Mouse (Mus musculus): Measurements from ENCODE around the gene Insl6.

Gene Insl6

GRCm38 (mm10) chr19:29287863-29288262 is 37.3 kb downstream of the Insl6 start:
- no peak for DNase-seq (ENCODE audit: low spot score in 2 of 2)

- peak in 1 of 2 experiments; percentile 11 for DNase-seq (ENCODE audit: low spot score in 2 of 2)
Measured at GRCm38 (mm10) chr19:29285451-29285869, 39.7 kb downstream of the Insl6 start.

DNA sequence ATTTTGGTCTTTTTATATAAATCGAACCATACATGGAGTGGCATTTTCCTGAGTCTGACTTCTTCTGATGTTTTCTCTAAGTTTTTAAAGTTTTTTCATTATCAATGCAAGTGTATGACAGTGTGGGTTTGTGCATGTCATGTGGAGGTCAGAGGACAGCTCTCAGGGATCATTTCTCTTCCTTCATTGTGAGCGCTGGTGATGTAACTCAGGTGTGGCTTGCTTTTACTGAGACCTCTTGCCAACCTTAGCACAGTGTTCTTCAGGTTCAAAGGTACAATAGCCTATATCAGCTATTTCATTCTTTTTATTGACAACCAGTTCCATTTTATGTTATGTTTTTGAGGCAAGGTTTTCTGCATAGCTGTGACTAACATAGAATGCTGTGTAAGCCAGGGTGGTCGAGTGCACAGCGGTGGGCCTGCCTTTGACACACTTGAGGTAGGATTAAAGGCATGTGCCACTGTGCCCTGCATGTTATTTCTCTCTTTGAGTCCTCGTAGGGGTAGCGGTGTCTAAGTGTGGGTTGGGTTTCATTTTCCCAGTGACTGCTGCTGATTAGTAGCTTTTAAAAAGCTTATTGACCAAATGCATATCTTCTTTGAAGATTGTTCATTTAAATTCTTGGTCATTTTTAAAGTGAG is 46.1 kb downstream of the Insl6 start:
- no peak for DNase-seq (ENCODE audit: low spot score in 2 of 2)

- no peak for DNase-seq (ENCODE audit: low spot score in 2 of 2)
Measured at GRCm38 (mm10) chr19:29276414-29276813, 48.7 kb downstream of the Insl6 start.

- DNase-seq (ENCODE audit: low spot score in 2 of 2): no peak
Measured at GRCm38 (mm10) chr19:29272011-29272809, 52.9 kb downstream of the Insl6 start.

Data from frontal cortex, postnatal 10 days (tissue).